Mouse (Mus musculus) MEL (cell line): ENCODE results near the gene Tmem88. TPM values are rescaled to one million over a fixed set of nuclear protein-coding genes. Genes with fewer than 3 reads are reported as not detected.

Experiments used
- DNase-seq: peaks from one replicate; pipeline ENCODE4 v3.0.0; 2011; ENCODE audit warnings: low read depth, low spot score
- H3K27ac ChIP-seq: 2 replicates; pipeline ENCODE4 v1.5.1; 2012; ENCODE audit warnings: low read depth, mild to moderate bottlenecking, control low read depth, low read length, moderate library complexity; ENCODE audit not compliant: control insufficient read depth
- H3K27me3 ChIP-seq, 2 experiments: fragments of 150-350 bp in 1 of 2; sonication (generic) in 1 of 2; 2 replicates each; pipeline ENCODE4 v1.6.1; 2012; ENCODE audit warnings: low read length in 2 of 2, mild to moderate bottlenecking in 2 of 2, improper control_type of control experiment in 1 of 2, moderate library complexity in 1 of 2; ENCODE audit not compliant: insufficient read depth in 2 of 2, control insufficient read depth in 1 of 2
- H3K36me3 ChIP-seq, 2 experiments: 2 replicates each; pipeline ENCODE4 v1.6.1; 2012 to 2014; ENCODE audit warnings: low read length in 2 of 2, improper control_type of control experiment in 1 of 2, inconsistent platforms in 1 of 2, mild to moderate bottlenecking in 1 of 2; ENCODE audit not compliant: insufficient read depth in 2 of 2, control insufficient read depth in 1 of 2
- H3K4me1 ChIP-seq, 2 experiments: fragments of 150-350 bp in 1 of 2; sonication (generic) in 1 of 2; 2 replicates each; pipeline ENCODE4 v1.6.1; 2012; ENCODE audit warnings: low read length in 2 of 2, improper control_type of control experiment in 1 of 2, mild to moderate bottlenecking in 1 of 2; ENCODE audit not compliant: insufficient read depth in 2 of 2, control insufficient read depth in 1 of 2
- H3K4me3 ChIP-seq, 2 experiments: fragments of 150-350 bp in 1 of 2; sonication (generic) in 1 of 2; 2 replicates each; pipeline ENCODE4 v1.5.1; 2012; ENCODE audit warnings: low read depth in 2 of 2, low read length in 2 of 2, mild to moderate bottlenecking in 2 of 2, moderate library complexity in 2 of 2, control low read depth in 1 of 2, improper control_type of control experiment in 1 of 2; ENCODE audit not compliant: control insufficient read depth in 1 of 2, insufficient read depth in 1 of 2
- H3K79me2 ChIP-seq: 2 replicates; pipeline ENCODE4 v1.6.1; 2012; ENCODE audit warnings: mild to moderate bottlenecking, low read length, moderate library complexity; ENCODE audit not compliant: control insufficient read depth, poor library complexity, insufficient read depth
- H3K9ac ChIP-seq: 2 replicates; pipeline ENCODE4 v1.6.1; 2012; ENCODE audit warnings: low read depth, mild to moderate bottlenecking, control low read depth, low read length, moderate library complexity; ENCODE audit not compliant: control insufficient read depth, poor library complexity, severe bottlenecking
- H3K9me3 ChIP-seq: fragments of 150-350 bp; sonication (generic); replicated peaks from 2 replicates; pipeline ENCODE4 v1.6.1; 2012; ENCODE audit warnings: mild to moderate bottlenecking, low read length, improper control_type of control experiment, moderate library complexity; ENCODE audit not compliant: insufficient read depth
- BHLHE40 ChIP-seq: IDR thresholded peaks from 2 replicates; pipeline ENCODE4 v1.6.1; 2012; ENCODE audit warnings: low read depth, mild to moderate bottlenecking, inconsistent platforms, low read length, improper control_type of control experiment, borderline replicate concordance
- CHD1 ChIP-seq: IDR thresholded peaks from 2 replicates; pipeline ENCODE4 v1.6.1; 2012; ENCODE audit warnings: low read depth, mild to moderate bottlenecking, inconsistent platforms, low read length, improper control_type of control experiment
- CTCF ChIP-seq, 3 experiments: IDR thresholded peaks in 2 of 3; conservative IDR thresholded peaks in 1 of 3; 2 replicates each; pipeline ENCODE4 v1.5.1; 2011 to 2012; ENCODE audit warnings: low read length in 3 of 3, low read depth in 2 of 3, mild to moderate bottlenecking in 2 of 3, improper control_type of control experiment in 1 of 3, inconsistent platforms in 1 of 3, mixed read lengths in 1 of 3, moderate library complexity in 1 of 3; ENCODE audit not compliant: control insufficient read depth in 1 of 3, insufficient read depth in 1 of 3, poor library complexity in 1 of 3, severe bottlenecking in 1 of 3
- EP300 ChIP-seq, 2 experiments: IDR thresholded peaks; 2 replicates each; pipeline ENCODE4 v1.6.1; 2011; ENCODE audit warnings: improper control_type of control experiment in 2 of 2, low read length in 2 of 2, low read depth in 1 of 2, mild to moderate bottlenecking in 1 of 2
- ETS1 ChIP-seq: IDR thresholded peaks from 2 replicates; pipeline ENCODE4 v1.6.1; 2012; ENCODE audit warnings: low read depth, mild to moderate bottlenecking, inconsistent platforms, low read length, improper control_type of control experiment, moderate library complexity
- GABPA ChIP-seq: IDR thresholded peaks from 2 replicates; pipeline ENCODE4 v1.6.1; 2012; ENCODE audit warnings: low read depth, mild to moderate bottlenecking, inconsistent platforms, low read length, improper control_type of control experiment, moderate library complexity
- GATA1 ChIP-seq: IDR thresholded peaks from 2 replicates; pipeline ENCODE4 v1.6.1; 2011; ENCODE audit warnings: low read depth, low read length, improper control_type of control experiment
- HCFC1 ChIP-seq: IDR thresholded peaks from 2 replicates; pipeline ENCODE4 v1.6.1; 2012; ENCODE audit warnings: low read depth, mild to moderate bottlenecking, inconsistent platforms, low read length, improper control_type of control experiment, moderate library complexity
- JUND ChIP-seq: IDR thresholded peaks from 2 replicates; pipeline ENCODE4 v1.6.1; 2011; ENCODE audit warnings: low read depth, mild to moderate bottlenecking, improper control_type of control experiment, low read length
- KAT2A ChIP-seq: conservative IDR thresholded peaks from 2 replicates; pipeline ENCODE4 v1.6.1; 2012; ENCODE audit warnings: low read depth, low read length, improper control_type of control experiment, inconsistent platforms
- MAZ ChIP-seq: IDR thresholded peaks from 2 replicates; pipeline ENCODE4 v1.6.1; 2012; ENCODE audit warnings: low read depth, mild to moderate bottlenecking, inconsistent platforms, low read length, improper control_type of control experiment
- NELFE ChIP-seq: IDR thresholded peaks from 2 replicates; pipeline ENCODE4 v1.6.1; 2011; ENCODE audit warnings: low read depth, low read length, improper control_type of control experiment
- NRF1 ChIP-seq: IDR thresholded peaks from 2 replicates; pipeline ENCODE4 v1.6.1; 2014; ENCODE audit warnings: low read depth, mild to moderate bottlenecking, inconsistent platforms, low read length, improper control_type of control experiment, moderate library complexity; ENCODE audit not compliant: poor library complexity, insufficient read depth, severe bottlenecking
- POLR2AphosphoS2 ChIP-seq: IDR thresholded peaks from 2 replicates; pipeline ENCODE4 v1.6.1; 2011; ENCODE audit warnings: low read length, improper control_type of control experiment
- POLR2AphosphoS5 ChIP-seq: IDR thresholded peaks from 2 replicates; pipeline ENCODE4 v1.6.1; 2012; ENCODE audit warnings: low read depth, borderline replicate concordance, mild to moderate bottlenecking, inconsistent platforms, low read length, moderate library complexity, mixed read lengths
- RCOR1 ChIP-seq: IDR thresholded peaks from 2 replicates; pipeline ENCODE4 v1.6.1; 2012; ENCODE audit warnings: low read depth, mild to moderate bottlenecking, inconsistent platforms, low read length, improper control_type of control experiment
- SMC3 ChIP-seq: IDR thresholded peaks from 2 replicates; pipeline ENCODE4 v1.6.1; 2011; ENCODE audit warnings: low read depth, low read length, improper control_type of control experiment
- ZKSCAN1 ChIP-seq: IDR thresholded peaks from 2 replicates; pipeline ENCODE4 v1.6.1; 2012; ENCODE audit warnings: low read depth, mild to moderate bottlenecking, inconsistent platforms, low read length, improper control_type of control experiment, moderate library complexity
- ZNF384 ChIP-seq: IDR thresholded peaks from 2 replicates; pipeline ENCODE4 v1.6.1; 2012; ENCODE audit warnings: low read depth, mild to moderate bottlenecking, inconsistent platforms, low read length, improper control_type of control experiment
- polyA plus RNA-seq, 2 experiments: library from polyadenylated mRNA; stranded (reverse) in 1 of 2; unstranded in 1 of 2; fragments of >175 nt in 1 of 2; fragments of >200 nt in 1 of 2; gene quantifications; 2 replicates each; pipeline versions ENCODE4 v1.2.1 to v1.2.4; 2012; ENCODE audit warnings: low replicate concordance in 2 of 2, low read depth in 1 of 2; ENCODE audit not compliant: insufficient read length in 2 of 2, insufficient read depth in 1 of 2, missing spikeins in 1 of 2
- total RNA-seq: library from RNA; depleted of rRNA; stranded (reverse); fragments of 300-350 nt; gene quantifications from 2 replicates; pipeline ENCODE4 v1.2.3, GENCODE M21; 2012

Gene Tmem88
- total and polyA plus RNA-seq, 3 experiments = 0.39 to 0.45 TPM; not detected in 1

DNA sequence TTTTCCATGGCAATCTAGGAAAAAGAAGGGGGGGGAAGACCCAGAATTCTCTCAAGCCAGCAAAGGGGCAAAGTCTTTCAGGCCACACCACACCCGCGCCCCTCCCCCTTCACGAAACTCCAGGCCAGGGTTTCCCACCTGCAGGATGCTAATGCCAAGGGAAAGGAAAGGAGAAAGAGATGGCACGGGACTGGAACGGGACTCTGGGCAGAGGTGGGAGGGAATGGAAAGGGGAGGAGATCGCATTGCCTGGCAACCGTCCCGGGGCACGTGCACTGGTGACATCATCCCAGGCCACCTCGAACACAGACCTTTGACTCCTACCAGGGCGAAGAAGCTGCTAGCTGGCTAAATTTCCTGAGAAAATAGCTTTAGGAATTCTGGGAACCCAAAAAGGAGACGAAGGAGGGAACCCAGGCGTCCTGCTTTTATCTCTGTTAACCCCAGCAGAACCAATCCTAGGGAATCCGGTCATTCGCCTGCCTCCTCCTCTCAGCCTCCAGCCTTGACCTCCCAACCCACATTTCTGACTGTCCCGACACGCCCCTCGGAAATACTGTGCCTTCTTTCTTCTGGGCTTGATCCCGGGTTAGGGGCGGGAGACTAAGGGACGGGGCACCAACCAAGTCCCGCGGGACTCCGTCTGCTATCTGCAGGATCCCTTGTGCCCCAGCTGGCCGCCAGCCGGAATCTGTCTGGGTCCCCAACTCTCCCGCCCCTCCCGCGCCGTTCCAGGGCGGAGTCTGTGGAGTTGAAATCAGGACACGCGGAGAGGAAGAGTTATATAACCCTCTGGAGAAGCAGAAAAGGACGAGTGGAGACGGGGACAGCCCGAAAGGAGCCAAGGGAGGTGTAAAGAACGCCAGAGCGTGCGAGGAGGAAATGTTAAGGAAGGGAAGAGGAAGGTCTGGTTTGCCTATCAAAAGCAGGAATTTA is 19.7 kb upstream of the Tmem88 start (continued):
- peak; percentile 87; the same call in 1 of the 2 replicates for TF ChIP-seq CHD1
- no peak; the same call in 1 of the 2 replicates for TF ChIP-seq KAT2A
- TF ChIP-seq JUND = 0 out of 2 replicates have a peak, but pooled peaks have one; percentile 10

DNA sequence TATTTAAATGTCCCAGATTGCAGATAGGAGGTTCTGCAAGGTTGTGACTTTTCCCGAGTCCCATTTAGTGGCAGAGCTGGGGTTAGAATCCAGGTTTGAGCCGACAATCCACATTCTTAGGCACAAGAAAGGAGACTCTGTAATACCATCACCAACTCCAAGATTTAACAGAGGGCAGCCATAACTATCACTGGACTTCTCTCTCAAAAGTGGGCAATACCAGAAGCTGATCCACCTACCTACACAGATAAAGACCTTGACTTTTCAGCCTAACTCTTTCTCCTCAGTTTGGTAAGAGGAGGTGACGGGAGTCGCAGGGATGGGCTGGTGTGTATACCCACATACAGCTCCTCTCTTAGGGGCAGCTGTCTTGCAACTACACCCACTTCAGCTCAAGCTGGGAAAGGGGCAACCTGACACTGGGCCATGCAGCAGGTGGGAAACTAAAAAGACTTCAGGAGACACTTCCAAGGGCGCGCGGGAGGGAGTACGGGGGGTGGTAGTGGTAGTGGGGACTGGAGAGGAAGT is 19.0 kb upstream of the Tmem88 start:
- H3K79me2 ChIP-seq = peaks cover 30% of the 10 kb centered on the region
- no peaks in the 10 kb centered on the region for H3K9me3 ChIP-seq
- DNase-seq = peak; percentile 66
- peak overlapping the region; percentile 92 for H3K27ac ChIP-seq
- peaks cover 0 to 31% of the 10 kb centered on the region in 2 experiments; a peak in 2 of 4 replicates for H3K36me3 ChIP-seq
- H3K4me1 ChIP-seq = peaks cover 17 to 52% of the 10 kb centered on the region in 2 experiments
- no peak for TF ChIP-seq SMC3
- TF ChIP-seq BHLHE40 = 0 out of 2 replicates have a peak, but pooled peaks have one; percentile 6
- TF ChIP-seq RCOR1 = no peak
- no peak for TF ChIP-seq ZKSCAN1
- TF ChIP-seq POLR2AphosphoS2 = no peak
- no peak for TF ChIP-seq EP300 (IDR thresholded peaks at IDR 0.05; ENCODE audit: low read depth in 1 of 2, low read length in 2 of 2)
- no peak for TF ChIP-seq POLR2AphosphoS5
- 0 out of 2 replicates have a peak, but pooled peaks have one; percentile 8 for TF ChIP-seq JUND
- no peak for TF ChIP-seq GABPA
- no peak for TF ChIP-seq GATA1
- no peak for TF ChIP-seq CTCF (IDR thresholded peaks at IDR 0.05 in 2 of 3, conservative IDR thresholded peaks at IDR 0.05 in 1 of 3; ENCODE audit: control insufficient read depth in 1 of 3, insufficient read depth in 1 of 3, low read depth in 2 of 3, low read length in 3 of 3, poor library complexity in 1 of 3, severe bottlenecking in 1 of 3)
- no peak for TF ChIP-seq ZNF384
- no peak for TF ChIP-seq NRF1
- no peak for TF ChIP-seq ETS1
- no peak for TF ChIP-seq HCFC1
- TF ChIP-seq MAZ = no peak
- 0 out of 2 replicates have a peak, but pooled peaks have one; percentile 45 for TF ChIP-seq NELFE
- TF ChIP-seq, all 39 proteins: peak for 3
- no peaks in the 10 kb centered on the region for H3K27me3 ChIP-seq
- peak overlapping the region; percentile 61 to 90 for H3K4me3 ChIP-seq
- peak overlapping the region; percentile 79 for H3K9ac ChIP-seq
